Mouse (Mus musculus): ENCODE data around the gene Gm13276. TPM values are rescaled to one million over a fixed set of nuclear protein-coding genes. Genes with fewer than 3 reads are reported as not detected.

The Gm13276 gene
- polyA plus RNA-seq (2014; fragmentation: Illumina TruSeq; extraction: RNeasy Lipid Tissue Mini Kit (QIAGEN cat#74804); ENCODE audit: low read depth, low replicate concordance) = not detected

DNA sequence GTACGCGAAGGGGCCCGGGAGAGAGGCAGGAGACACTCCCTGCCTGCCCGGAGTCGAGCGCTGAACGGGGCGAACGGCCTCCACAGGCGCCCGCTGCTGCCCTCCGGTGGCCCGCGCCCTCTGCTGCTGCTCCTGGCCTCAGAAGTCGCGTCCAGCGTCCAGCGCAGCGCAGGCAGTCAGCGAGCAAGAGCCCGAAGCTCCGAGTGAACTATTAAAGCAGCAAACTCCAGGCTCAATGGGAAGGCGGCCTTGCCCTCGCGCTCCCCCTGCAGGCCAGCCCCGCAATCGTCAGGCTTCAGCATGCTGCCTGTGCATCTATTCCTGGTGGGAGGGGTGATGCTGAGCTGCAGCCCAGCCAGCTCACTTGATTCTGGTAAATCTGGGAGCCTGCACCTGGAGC is at the start of gene Gm13276:
Gene Gm13276 (plus strand): TSS at position 301 of the 400 bp plus-strand sequence.

GRCm38 (mm10) chr4:88754818-88755340 is 30.6 kb upstream of the Gm13276 start, which contains the start of gene Gm13271:
Gene Gm13271 (plus strand): TSS chr4:88754868.

DNA sequence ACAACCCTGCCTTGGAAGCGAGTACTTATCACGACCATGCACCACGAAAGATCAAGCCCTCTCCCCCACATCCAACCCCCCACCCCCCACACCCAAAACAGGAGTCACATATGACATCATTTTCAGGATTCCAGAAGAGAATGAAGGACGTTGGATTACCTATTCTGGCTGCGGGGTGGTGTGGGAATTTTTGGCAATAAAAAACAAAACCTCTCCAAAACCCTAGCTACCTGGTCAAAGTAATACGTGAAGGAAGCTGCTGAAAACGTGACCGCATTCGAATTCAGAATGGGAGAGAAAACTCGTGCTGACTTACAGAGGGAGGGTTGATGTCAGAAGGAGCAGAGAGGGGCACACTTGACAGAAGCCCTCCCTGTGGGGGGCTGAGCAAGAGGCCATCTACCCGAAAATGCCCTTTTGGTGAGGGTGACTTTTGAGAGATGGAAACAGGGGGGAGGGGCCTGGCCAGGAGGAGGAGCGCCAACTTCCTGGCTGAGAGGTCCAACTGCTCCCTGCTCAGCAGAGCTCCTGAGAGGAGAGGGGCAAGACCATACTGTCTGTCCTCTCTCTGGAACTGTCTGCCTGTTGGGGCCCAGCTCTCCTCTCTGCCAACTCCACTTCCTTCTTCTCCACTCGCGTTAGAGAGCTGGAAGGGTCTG is 25.8 kb upstream of the Gm13276 start, which contains the start of gene Gm13283:
Gene Gm13283 (plus strand): TSS at position 510 of the 659 bp plus-strand sequence.

GRCm38 (mm10) chr4:88773534-88773933 is 12.0 kb upstream of the Gm13276 start, which contains the start of gene Gm13290:
Gene Gm13290 (plus strand): TSS chr4:88773834.

GRCm38 (mm10) chr4:88776622-88777021 is 8.9 kb upstream of the Gm13276 start, which contains the start of gene Gm13289:
Gene Gm13289 (plus strand): TSS chr4:88776922.

DNA sequence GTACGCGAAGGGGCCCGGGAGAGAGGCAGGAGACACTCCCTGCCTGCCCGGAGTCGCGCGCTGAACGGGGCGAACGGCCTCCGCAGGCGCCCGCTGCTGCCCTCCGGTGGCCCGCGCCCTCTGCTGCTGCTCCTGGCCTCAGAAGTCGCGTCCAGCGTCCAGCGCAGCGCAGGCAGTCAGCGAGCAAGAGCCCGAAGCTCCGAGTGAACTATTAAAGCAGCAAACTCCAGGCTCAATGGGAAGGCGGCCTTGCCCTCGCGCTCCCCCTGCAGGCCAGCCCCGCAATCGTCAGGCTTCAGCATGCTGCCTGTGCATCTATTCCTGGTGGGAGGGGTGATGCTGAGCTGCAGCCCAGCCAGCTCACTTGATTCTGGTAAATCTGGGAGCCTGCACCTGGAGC is 6.0 kb upstream of the Gm13276 start, which contains the start of gene Gm13272:
Gene Gm13272 (plus strand): TSS at position 301 of the 400 bp plus-strand sequence.

GRCm38 (mm10) chr4:88781831-88782230 is 3.7 kb upstream of the Gm13276 start, which contains the start of gene Ifnz:
Gene Ifnz (plus strand): TSS chr4:88782131.

DNA sequence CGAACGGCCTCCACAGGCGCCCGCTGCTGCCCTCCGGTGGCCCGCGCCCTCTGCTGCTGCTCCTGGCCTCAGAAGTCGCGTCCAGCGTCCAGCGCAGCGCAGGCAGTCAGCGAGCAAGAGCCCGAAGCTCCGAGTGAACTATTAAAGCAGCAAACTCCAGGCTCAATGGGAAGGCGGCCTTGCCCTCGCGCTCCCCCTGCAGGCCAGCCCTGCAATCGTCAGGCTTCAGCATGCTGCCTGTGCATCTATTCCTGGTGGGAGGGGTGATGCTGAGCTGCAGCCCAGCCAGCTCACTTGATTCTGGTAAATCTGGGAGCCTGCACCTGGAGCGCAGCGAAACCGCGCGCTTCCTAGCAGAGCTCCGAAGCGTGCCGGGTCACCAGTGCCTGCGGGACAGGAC is 2.9 kb downstream of the Gm13276 start, which contains the start of gene Gm13277:
Gene Gm13277 (plus strand): TSS at position 231 of the 400 bp plus-strand sequence.

DNA sequence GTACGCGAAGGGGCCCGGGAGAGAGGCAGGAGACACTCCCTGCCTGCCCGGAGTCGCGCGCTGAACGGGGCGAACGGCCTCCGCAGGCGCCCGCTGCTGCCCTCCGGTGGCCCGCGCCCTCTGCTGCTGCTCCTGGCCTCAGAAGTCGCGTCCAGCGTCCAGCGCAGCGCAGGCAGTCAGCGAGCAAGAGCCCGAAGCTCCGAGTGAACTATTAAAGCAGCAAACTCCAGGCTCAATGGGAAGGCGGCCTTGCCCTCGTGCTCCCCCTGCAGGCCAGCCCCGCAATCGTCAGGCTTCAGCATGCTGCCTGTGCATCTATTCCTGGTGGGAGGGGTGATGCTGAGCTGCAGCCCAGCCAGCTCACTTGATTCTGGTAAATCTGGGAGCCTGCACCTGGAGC is 5.7 kb downstream of the Gm13276 start, which contains the start of gene Gm13278:
Gene Gm13278 (plus strand): TSS at position 301 of the 400 bp plus-strand sequence.

DNA sequence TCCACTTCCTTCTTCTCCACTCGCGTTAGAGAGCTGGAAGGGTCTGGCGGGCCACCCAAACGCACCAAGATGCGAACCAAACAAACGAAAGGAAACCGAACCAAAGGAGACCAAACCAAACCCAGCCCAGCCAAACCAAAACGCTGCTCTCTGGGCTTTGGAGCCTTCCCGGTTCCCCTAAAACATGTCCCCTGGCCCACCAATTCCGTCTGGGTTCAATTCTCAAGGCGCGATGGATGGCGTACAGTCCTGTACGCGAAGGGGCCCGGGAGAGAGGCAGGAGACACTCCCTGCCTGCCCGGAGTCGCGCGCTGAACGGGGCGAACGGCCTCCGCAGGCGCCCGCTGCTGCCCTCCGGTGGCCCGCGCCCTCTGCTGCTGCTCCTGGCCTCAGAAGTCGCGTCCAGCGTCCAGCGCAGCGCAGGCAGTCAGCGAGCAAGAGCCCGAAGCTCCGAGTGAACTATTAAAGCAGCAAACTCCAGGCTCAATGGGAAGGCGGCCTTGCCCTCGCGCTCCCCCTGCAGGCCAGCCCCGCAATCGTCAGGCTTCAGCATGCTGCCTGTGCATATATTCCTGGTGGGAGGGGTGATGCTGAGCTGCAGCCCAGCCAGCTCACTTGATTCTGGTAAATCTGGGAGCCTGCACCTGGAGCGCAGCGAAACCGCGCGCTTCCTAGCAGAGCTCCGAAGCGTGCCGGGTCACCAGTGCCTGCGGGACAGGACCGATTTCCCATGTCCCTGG is 8.6 kb downstream of the Gm13276 start, which contains the start of gene Gm13275:
Gene Gm13275 (plus strand): TSS at position 552 of the 740 bp plus-strand sequence.

GRCm38 (mm10) chr4:88797097-88797496 is 11.6 kb downstream of the Gm13276 start, which contains the start of gene Gm13279:
Gene Gm13279 (plus strand): TSS chr4:88797397.

DNA sequence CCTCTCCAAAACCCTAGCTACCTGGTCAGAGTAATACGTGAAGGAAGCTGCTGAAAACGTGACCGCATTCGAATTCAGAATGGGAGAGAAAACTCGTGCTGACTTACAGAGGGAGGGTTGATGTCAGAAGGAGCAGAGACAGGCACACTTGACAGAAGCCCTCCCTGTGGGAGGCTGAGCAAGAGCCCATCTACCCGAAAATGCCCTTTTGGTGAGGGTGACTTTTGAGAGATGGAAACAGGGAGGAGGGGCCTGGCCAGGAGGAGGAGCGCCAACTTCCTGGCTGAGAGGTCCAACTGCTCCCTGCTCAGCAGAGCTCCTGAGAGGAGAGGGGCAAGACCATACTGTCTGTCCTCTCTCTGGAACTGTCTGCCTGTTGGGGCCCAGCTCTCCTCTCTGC is 13.9 kb downstream of the Gm13276 start, which contains the start of gene Gm13285:
Gene Gm13285 (plus strand): TSS at position 301 of the 400 bp plus-strand sequence.

GRCm38 (mm10) chr4:88802954-88803353 is 17.4 kb downstream of the Gm13276 start, which contains the start of gene Gm13287:
Gene Gm13287 (plus strand): TSS chr4:88803254.

GRCm38 (mm10) chr4:88805231-88805630 is 19.7 kb downstream of the Gm13276 start, which contains the start of gene Gm13288:
Gene Gm13288 (plus strand): TSS chr4:88805531.

DNA sequence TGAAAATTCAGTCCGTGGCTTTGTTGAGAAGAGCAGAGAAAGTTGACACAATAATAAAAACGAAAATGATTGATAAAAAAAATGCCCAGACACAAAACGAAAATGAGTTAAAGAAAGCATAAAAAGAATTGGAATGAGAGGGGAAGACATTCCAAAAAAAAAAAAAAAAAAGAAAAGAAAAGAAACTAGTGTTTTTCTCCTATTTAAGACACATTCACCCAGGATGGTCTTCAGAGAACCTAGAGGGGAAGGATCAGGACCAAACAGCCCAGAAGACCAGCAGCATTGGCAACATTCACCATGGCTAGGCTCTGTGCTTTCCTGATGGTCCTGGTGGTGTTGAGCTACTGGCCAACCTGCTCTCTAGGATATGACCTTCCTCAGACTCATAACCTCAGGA is 30.4 kb downstream of the Gm13276 start, which contains the start of gene Ifna7:
Gene Ifna7 (plus strand): TSS at position 301 of the 400 bp plus-strand sequence.

GRCm38 (mm10) chr4:88819659-88820058 is 34.1 kb downstream of the Gm13276 start, which contains the start of gene Ifna11:
Gene Ifna11 (plus strand): TSS chr4:88819959.

DNA sequence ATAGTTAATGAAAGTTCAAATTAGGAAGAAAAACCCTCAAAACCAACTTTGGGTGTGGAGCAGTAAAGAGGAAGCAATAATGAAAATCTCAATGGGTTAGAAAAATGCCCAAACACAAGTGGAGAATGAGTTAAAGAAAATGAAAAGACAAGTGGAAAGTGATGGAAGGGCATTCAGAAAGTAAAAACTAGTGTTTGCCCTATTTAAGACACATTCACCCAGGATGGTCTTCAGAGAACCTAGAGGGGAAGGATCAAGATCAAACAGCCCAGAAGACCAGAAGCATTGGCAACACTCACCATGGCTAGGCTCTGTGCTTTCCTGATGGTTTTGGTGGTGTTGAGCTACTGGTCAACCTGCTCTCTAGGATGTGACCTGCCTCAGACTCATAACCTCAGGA is 41.6 kb downstream of the Gm13276 start, which contains the start of gene Ifna6:
Gene Ifna6 (plus strand): TSS at position 301 of the 400 bp plus-strand sequence.

GRCm38 (mm10) chr4:88835225-88835624 is 49.7 kb downstream of the Gm13276 start, which contains the start of gene Ifna5:
Gene Ifna5 (plus strand): TSS chr4:88835525.

